Mouse (Mus musculus): ENCODE results near the gene Tenm2. TPM values are rescaled to one million over a fixed set of nuclear protein-coding genes. Genes with fewer than 3 reads are reported as not detected.

Gene Tenm2
- polyA plus RNA-seq, 1 experiment from 2014 or later: 8.1 TPM

DNA sequence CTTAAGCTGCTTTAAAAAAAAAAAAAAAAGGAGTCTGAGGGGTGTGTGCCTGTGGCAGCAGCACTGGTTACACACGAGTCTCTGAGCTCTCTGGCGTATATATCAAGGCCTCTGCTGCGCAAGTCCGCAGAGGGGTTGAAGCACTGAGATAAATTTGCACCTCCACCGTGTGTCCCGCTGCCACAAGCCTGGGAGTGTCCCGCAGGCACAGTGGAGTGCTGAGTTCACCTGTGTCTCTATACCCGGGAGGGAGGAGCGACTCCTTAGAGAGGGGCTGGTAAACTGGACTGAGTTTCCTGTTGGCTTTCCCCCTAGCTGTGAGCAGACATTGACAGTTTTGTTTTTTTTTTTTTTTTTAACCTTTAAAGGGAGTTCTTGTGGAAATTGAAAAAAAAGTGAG lies 1082.8 kb downstream of the Tenm2 start:
- Histone ChIP-seq H3K9me3 (no peaks in the 10 kb centered on the region), H3K36me3 (no peaks in the 10 kb centered on the region), H3K27me3 (ENCODE audit: insufficient read depth, poor library complexity, severe bottlenecking) (no peaks in the 10 kb centered on the region; the same call in 1 of the 2 replicates), H3K4me1 (replicated peaks) (peaks cover 17% of the 10 kb centered on the region), H3K27ac (no peak overlapping the region), H3K4me3 (no peak overlapping the region)
- no peak for DNase-seq (ENCODE audit: low spot score)
- 22% methylated on average over 9 of the region's 9 CpGs for WGBS

DNA sequence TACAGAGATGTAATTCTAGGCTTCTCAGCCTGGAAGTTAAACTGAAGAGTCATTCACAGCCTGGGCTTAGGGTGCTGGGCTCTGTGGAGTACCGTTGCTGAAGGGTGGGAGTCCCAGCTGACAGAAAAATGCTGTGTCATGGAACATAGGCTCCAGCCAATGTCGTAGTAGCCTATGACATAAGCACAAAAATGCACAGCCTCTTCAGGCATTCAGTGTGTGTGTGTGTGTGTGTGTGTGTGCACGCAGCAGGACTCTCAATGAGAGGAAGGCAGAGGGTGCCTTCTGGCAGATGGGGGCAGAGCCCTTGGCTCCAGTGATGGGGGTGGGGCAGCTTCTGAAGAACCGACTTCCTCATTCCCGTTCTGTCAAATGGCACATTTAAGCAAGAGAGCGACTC lies 1083.5 kb downstream of the Tenm2 start:
- peaks cover 17% of the 10 kb centered on the region for H3K4me1 ChIP-seq (replicated peaks)
- H3K4me3 ChIP-seq: no peak overlapping the region
- no peaks in the 10 kb centered on the region for H3K9me3 ChIP-seq
- H3K27ac ChIP-seq: no peak overlapping the region
- no peaks in the 10 kb centered on the region for H3K36me3 ChIP-seq
- 27% methylated on average over 6 of the region's 6 CpGs for WGBS
- DNase-seq (ENCODE audit: low spot score): peak; percentile 42
- no peaks in the 10 kb centered on the region; the same call in 1 of the 2 replicates for H3K27me3 ChIP-seq (ENCODE audit: insufficient read depth, poor library complexity, severe bottlenecking)

DNA sequence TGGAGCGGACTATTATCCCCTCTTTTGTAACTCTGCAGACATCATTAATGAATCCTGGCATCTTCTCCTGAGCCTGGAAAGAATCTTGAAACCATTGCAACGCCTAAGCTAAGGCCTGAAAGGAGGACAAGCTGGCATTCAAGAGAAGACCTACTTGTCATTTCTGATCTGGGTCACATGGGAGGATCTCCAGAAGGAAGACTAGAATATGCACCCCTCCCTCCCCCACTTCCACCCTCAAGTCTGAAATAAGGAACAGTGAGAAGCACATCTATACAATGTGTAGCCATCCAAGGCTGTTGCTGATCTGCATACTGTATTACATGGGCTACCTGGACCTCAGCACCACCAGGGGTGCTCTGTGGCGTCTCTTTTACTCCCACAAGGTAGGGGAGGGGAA lies 1086.7 kb downstream of the Tenm2 start:
- Histone ChIP-seq H3K9me3 (no peaks in the 10 kb centered on the region), H3K4me3 (no peak overlapping the region), H3K27ac (no peak overlapping the region), H3K27me3 (ENCODE audit: insufficient read depth, poor library complexity, severe bottlenecking) (no peaks in the 10 kb centered on the region; the same call in 1 of the 2 replicates), H3K36me3 (no peaks in the 10 kb centered on the region), H3K4me1 (replicated peaks) (peaks cover 13% of the 10 kb centered on the region)
- no peak for DNase-seq (ENCODE audit: low spot score)
- 80% methylated on average over 3 of the region's 3 CpGs for WGBS

DNA sequence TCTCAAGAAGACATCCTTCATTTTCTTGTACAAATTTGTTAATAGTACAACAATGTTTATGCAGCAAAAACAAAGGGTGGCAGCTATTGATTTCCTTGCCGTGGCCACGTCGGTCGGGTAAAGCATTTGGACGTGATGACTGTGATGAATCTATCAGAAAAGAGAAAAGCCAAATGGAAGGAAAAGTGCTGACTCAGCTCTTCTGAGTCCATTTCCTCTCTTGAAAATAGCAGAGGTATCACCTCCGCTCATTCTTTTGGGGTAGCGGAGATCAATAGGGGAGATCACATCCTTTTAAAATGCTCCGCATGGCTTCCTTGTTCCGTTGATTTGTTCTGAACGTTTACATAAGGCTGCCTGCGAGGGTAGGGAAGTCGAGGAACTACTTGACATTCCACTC lies 1090.7 kb downstream of the Tenm2 start:
- DNase-seq (ENCODE audit: low spot score): no peak
- no peaks in the 10 kb centered on the region for H3K36me3 ChIP-seq
- 74% methylated on average over 12 of the region's 12 CpGs for WGBS
- H3K27ac ChIP-seq: no peak overlapping the region
- H3K4me3 ChIP-seq: no peak overlapping the region
- H3K9me3 ChIP-seq: no peaks in the 10 kb centered on the region
- H3K27me3 ChIP-seq (ENCODE audit: insufficient read depth, poor library complexity, severe bottlenecking): peaks cover 5% of the 10 kb centered on the region; the same call in 1 of the 2 replicates
- H3K4me1 ChIP-seq (replicated peaks): peaks cover 11% of the 10 kb centered on the region

DNA sequence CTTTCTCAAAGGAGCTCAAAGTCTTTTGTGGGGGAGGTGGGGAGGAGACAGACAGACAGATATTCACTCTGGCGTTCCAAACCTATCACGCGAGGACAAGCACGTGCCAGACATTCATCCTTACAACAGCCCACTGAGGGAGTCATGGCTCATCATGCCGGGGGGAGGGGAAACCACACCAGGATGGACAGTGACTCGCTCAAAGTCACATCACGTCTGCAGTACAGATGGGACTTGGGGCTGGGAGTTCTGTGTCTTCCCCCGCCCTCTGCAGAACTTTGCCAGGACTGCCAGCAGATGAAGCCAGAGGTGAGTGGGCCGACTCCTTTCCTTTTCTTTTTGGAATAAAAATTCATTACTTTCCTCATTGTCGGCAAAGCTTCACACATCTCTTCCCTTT lies 1095.4 kb downstream of the Tenm2 start:
- 79% methylated on average over 10 of the region's 10 CpGs for WGBS
- H3K9me3 ChIP-seq: no peaks in the 10 kb centered on the region
- no peaks in the 10 kb centered on the region for H3K36me3 ChIP-seq
- H3K4me3 ChIP-seq: no peak overlapping the region
- no peak for DNase-seq (ENCODE audit: low spot score)
- H3K27me3 ChIP-seq (ENCODE audit: insufficient read depth, poor library complexity, severe bottlenecking): peaks cover 17% of the 10 kb centered on the region
- H3K27ac ChIP-seq: no peak overlapping the region
- peaks cover 38% of the 10 kb centered on the region for H3K4me1 ChIP-seq (replicated peaks)

DNA sequence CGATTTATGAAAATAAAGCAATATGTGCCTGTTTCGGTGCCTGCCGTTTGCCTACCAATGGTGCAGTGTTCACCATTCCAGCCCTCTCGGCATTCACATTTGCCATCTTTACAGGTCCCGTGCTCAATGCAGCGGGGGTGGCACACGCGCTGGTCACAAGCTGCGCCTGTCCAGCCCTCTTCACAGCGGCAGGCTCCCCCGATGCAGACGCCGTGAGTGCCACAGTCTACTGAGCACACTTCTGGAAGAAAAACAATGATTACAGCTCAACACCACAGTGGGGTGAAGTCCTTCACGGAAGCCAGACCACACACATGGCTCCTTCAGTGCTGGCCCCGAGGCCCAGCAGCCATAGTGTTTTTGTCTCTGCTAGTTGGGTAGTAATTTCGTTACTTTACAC lies 1096.2 kb downstream of the Tenm2 start:
- 47% methylated on average over 16 of the region's 16 CpGs for WGBS
- no peak overlapping the region for H3K27ac ChIP-seq
- H3K27me3 ChIP-seq (ENCODE audit: insufficient read depth, poor library complexity, severe bottlenecking): peaks cover 17% of the 10 kb centered on the region
- H3K9me3 ChIP-seq: no peaks in the 10 kb centered on the region
- H3K4me1 ChIP-seq (replicated peaks): peaks cover 42% of the 10 kb centered on the region
- no peak for DNase-seq (ENCODE audit: low spot score)
- no peaks in the 10 kb centered on the region for H3K36me3 ChIP-seq
- no peak overlapping the region for H3K4me3 ChIP-seq

DNA sequence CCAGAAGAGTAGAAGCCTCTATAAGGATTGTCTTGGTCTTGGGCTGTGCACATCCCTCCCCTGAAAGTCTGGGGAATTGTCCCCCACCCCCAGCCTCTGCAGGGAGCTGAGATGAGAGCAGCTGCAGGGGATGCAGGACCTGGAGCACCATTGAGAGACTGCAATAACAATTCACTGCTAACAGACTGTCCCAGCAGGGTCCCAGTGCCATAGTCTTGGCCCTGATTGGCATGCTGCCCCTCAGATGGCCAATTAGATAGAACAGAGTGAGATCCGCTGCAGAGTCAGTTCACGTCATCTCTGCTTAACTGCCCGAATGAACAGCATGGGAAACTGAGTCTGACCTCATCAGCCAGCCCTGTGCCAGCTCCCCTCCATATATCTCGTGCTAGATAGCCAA lies 1097.9 kb downstream of the Tenm2 start:
- DNase-seq (ENCODE audit: low spot score): no peak
- peaks cover 17% of the 10 kb centered on the region for H3K27me3 ChIP-seq (ENCODE audit: insufficient read depth, poor library complexity, severe bottlenecking)
- no peak overlapping the region for H3K27ac ChIP-seq
- no peak overlapping the region for H3K4me3 ChIP-seq
- no peaks in the 10 kb centered on the region for H3K36me3 ChIP-seq
- 56% methylated on average over 4 of the region's 4 CpGs for WGBS
- no peaks in the 10 kb centered on the region for H3K9me3 ChIP-seq
- H3K4me1 ChIP-seq (replicated peaks): peaks cover 46% of the 10 kb centered on the region

DNA sequence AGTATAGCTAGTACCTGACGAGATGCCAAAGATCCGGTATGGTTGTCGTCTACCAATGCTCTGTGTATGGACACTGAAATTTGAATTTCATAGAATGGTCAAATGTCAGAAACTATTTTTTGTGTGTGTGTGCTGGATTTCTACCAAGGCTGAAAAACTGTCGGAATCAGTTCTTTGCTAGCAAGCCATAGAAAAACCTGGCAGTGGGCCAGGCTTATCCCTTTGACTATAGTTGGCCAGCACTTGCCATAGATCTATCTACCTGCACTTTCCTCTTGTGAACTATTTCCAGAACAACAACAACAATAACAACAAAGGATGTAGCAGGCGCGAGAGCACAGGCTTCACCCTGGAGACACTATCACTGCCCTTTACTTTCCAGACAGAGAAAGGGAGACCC lies 1098.5 kb downstream of the Tenm2 start:
- H3K27ac ChIP-seq: no peak overlapping the region
- H3K27me3 ChIP-seq (ENCODE audit: insufficient read depth, poor library complexity, severe bottlenecking): peaks cover 17% of the 10 kb centered on the region
- no peak overlapping the region for H3K4me3 ChIP-seq
- peaks cover 46% of the 10 kb centered on the region for H3K4me1 ChIP-seq (replicated peaks)
- 89% methylated on average over 6 of the region's 6 CpGs for WGBS
- DNase-seq (ENCODE audit: low spot score): no peak
- H3K9me3 ChIP-seq: no peaks in the 10 kb centered on the region
- H3K36me3 ChIP-seq: no peaks in the 10 kb centered on the region

DNA sequence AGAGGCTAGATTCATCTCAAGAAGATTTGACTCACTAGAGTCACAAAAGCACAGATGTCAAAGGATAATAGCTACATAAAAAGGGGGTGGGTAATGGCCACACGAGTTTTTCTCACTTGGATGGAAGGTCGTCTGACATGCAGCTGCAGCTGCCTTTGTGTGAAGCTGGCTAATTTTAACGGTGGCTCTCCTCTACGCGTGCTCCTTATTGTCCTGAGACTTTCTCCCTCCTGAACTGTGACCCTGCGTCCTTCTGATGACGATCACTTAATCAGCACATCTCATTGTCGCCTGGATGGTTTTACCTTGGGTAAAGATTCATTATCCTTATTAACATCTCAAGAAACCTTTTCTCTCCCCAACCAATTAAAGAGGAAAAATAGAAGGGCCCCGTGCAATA lies 1101.1 kb downstream of the Tenm2 start:
- Histone ChIP-seq H3K36me3 (no peaks in the 10 kb centered on the region), H3K27ac (no peak overlapping the region), H3K9me3 (no peaks in the 10 kb centered on the region), H3K4me3 (no peak overlapping the region), H3K27me3 (ENCODE audit: insufficient read depth, poor library complexity, severe bottlenecking) (peaks cover 12% of the 10 kb centered on the region), H3K4me1 (replicated peaks) (peaks cover 34% of the 10 kb centered on the region)
- DNase-seq (ENCODE audit: low spot score): no peak
- WGBS: 24% methylated on average over 9 of the region's 9 CpGs

DNA sequence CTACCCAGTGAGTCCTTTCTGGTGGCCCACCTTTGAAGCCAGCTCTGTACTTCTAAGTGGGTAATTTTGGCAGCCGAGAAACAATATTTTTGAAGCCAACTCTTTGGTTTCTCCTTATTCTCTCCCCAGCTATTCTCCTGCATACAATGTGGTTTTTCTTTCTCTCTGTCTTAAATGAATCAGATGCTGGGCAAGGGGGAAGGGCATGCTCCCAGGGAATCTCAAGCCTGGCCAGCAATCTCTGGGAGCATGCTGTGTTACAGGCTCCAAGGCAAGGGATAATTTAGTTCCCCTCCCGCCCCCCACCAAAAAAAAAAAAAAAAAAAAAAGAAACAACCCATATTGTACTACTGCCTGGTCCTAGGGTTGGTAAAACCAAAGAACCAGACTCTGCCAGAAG lies 1112.5 kb downstream of the Tenm2 start:
- Histone ChIP-seq H3K4me1 (replicated peaks) (peaks cover 37% of the 10 kb centered on the region), H3K36me3 (no peaks in the 10 kb centered on the region), H3K9me3 (no peaks in the 10 kb centered on the region), H3K27ac (no peak overlapping the region), H3K27me3 (ENCODE audit: insufficient read depth, poor library complexity, severe bottlenecking) (no peaks in the 10 kb centered on the region), H3K4me3 (no peak overlapping the region)
- no peak for DNase-seq (ENCODE audit: low spot score)
- WGBS: 45% methylated on average over 2 of the region's 2 CpGs

DNA sequence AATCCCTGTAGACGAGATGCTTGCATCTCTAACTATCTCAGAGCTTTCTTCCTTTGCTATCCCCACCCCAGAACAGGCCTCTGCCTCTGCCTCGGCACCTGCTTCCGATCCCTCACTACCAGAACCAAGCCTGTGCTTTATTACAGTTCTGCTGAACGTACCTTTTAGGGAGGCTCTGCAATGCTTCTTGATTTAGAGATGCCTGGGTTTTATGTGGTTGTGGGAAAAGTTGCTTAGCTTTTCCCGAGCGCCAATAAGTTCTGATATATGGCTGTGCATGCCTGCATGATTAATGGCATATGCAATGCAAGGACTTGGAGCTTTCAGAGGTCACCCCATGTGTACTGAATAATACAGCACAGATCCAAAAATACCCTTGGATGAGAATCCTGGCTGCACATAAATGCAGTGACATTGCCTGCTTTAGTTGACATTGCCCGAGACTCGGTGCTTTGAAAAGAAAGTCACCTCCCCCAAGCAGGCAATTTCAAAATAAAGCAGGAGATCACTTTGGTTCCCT lies 1114.3 kb downstream of the Tenm2 start:
- H3K27me3 ChIP-seq (ENCODE audit: insufficient read depth, poor library complexity, severe bottlenecking): no peaks in the 10 kb centered on the region
- no peak overlapping the region for H3K4me3 ChIP-seq
- no peaks in the 10 kb centered on the region for H3K9me3 ChIP-seq
- H3K27ac ChIP-seq: peak overlapping the region; percentile 69
- WGBS: 58% methylated on average over 8 of the region's 8 CpGs
- H3K4me1 ChIP-seq (replicated peaks): peaks cover 37% of the 10 kb centered on the region
- no peaks in the 10 kb centered on the region for H3K36me3 ChIP-seq
- no peak for DNase-seq (ENCODE audit: low spot score)

DNA sequence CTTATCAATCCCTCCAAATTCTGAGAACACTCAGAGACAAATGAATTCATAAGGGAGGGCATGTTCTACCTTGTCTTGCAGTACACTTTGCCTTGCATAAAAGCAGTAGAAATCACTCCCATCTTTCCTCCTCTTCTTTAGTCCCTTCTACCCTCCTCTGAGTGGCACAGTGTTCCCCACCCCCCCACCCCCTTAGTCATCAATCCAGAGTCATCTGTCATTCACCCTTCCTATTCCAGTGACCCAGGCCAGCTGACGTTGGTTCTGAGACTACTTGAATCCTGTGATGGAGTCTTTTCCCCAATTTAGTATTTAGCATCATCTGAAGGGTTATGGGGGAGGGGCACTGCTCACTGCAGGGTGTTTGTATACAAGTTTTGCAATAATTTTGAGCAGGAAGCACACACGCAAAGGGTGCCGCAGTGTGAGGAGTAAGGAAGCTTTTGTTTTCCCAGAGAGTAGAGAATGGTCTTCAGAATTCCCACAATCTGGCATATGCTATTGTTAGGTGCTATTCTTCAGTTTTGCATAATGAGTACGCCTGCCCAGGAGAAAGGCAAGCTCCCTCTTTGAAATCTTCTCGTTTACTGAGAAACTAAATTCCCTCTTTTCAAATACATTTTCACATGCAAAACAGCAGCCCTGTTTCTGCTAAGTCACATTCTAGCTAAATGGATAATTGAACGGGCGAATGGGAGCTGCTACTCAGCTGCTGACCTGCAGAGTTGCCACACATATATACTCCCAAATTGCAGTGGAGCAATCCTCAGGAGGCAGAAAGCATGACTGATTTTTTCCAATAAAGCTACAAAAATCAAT lies 1115.0 kb downstream of the Tenm2 start:
- peaks cover 37% of the 10 kb centered on the region for H3K4me1 ChIP-seq (replicated peaks)
- H3K27ac ChIP-seq: peak overlapping the region; percentile 71
- 28% methylated on average over 7 of the region's 7 CpGs for WGBS
- H3K36me3 ChIP-seq: no peaks in the 10 kb centered on the region
- H3K4me3 ChIP-seq: no peak overlapping the region
- DNase-seq (ENCODE audit: low spot score): no peak
- H3K9me3 ChIP-seq: no peaks in the 10 kb centered on the region
- no peaks in the 10 kb centered on the region for H3K27me3 ChIP-seq (ENCODE audit: insufficient read depth, poor library complexity, severe bottlenecking)

DNA sequence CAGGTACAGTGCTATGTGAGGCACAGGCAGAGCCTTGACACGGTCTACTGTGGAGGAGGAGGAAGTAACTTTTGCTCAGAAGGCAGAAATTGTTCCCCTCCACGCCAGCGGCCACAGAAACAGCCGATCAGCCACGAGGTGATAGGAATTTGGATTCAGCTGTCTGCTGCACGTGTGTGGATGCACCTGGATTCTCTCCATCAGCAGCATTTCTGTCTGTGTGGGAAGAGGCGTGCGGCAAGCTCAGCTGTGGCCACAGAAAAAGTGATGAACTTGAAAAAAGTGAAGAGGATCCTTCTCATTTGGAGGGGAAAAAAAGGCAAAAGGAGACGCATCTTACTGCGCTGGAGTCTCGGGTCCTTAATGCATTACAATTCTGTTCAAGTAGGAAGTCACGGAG lies 1122.4 kb downstream of the Tenm2 start:
- Histone ChIP-seq H3K4me3 (no peak overlapping the region), H3K9me3 (no peaks in the 10 kb centered on the region), H3K4me1 (replicated peaks) (peaks cover 23% of the 10 kb centered on the region), H3K36me3 (no peaks in the 10 kb centered on the region), H3K27ac (no peak overlapping the region), H3K27me3 (ENCODE audit: insufficient read depth, poor library complexity, severe bottlenecking) (no peaks in the 10 kb centered on the region)
- 91% methylated on average over 12 of the region's 12 CpGs for WGBS
- no peak for DNase-seq (ENCODE audit: low spot score)
